Mouse (Mus musculus): Measurements from ENCODE around the gene Cbx8.

The Cbx8 gene

DNA sequence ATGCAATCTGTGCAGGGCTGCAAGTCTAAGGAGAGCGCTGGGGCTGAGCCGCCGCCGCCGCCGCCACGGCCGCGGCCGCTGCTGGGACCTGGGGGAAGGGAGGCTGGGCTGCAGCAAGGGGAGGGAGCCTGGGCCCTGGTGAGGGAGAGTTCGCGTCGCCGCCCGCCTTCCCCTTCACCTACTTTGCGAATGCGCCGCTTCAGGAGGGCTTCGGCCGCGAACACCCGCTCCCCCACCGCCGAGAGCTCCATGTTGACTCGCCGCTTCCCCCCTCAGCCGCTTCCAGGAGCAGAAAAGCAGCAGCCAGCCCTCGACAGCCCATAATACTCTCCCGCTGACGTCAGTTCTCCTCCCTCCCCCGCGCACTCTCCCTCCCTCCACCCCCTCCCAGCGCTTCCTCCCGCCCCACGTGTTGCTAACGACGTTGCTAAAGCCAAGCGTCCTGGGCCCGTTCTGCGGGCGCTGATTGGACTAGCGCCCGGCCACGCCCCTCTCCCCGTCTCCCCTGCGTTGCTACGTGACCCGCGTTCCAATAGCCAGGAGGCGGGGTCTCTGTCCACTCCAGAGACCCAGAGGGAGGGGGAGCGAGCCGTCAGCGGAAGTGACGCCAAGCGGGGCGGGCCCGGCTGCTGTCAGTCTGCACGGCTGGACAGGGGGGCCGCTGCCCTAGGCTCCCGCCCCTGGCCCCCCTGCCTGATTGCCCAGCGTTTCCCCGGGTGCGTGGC is at the start of gene Cbx8:
TSS of gene Cbx8 (minus strand) at position 370 of the 725 bp plus-strand sequence.
- DNase-seq (ENCODE audit: low spot score), result peak; percentile 91

DNA sequence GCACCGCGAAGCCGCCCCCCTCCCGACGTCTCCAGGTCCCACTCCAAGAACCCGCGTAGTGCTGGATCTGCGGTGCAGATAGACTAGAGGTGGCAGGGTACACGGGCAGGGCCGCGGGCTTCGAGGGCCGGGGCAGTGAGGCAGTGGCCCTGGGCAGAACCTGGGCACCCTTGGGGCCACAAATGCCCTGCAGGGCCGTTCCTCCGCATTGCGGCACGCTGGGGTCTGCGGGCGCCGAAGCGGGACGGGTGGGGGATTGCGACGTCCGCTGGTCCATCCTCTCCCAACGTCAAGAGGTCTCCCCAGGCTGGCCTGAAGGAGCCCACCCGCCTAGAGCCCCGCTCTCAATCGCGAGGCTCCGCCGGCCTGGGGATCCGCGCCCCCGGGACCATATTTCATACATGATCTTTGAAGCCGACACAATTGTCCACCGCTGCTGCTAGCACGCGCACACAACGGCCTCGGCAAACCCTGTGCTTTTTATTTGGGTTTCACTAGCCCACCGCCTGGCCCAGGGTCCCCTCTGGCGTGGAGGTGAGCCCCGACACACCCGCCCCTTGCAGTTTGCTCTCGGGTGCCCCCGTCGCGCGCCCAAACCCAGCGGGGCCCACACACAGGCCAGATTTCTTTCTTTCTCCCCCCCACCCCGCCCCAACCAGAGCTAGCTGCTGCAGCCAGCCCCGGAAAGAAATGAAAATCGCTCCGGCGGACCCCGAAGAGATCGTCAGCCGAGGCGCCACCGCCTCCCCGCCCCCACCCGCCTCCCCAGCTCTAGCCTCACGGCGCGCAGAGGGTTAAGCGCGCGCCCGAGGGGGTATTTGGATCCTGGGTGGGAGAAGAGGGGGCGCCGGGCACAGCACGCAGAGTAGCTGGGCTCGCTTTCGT is 49.5 kb upstream of the Cbx8 start:
- DNase-seq (ENCODE audit: low spot score), result no peak

DNA sequence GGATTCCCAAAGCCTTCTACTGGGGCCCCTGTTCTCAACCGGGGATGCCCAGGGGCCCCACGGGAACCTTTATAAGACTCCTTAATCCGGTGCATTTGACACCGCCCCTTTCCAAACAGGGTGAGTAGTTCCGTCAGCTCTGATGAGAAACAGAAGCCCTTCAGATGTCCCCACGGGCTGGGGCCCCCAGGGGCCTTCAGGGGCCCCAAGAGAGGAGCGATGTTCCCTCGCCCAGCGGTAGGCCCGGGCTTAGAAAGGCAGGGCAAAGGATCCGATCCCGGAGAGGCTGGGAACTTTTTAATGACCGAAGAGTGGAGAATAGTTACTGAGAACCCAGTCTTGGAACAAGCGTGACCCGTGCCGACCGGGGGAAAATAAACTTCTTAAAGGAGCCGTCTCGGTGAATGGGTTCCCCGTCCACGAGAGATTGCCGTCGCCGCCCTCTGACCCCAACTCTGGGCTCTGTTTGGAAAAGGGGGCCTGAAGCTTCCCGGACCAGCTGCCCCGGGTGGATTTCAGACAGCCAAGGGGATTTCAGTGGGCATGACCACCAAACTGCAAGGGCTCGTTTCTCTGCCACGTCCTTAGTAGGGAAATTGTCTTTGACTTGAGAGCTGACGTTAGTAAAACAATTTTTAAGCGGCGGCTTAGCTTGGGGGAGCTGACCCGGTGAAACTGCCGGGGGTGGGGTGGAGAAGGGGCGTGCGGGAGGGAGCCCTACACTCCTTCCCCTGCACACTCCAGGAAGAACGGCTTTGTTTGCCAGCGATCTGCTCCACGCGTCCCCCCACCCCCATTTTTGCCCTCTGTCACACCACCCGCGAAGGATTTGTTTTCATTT is 48.7 kb upstream of the Cbx8 start:
- DNase-seq (ENCODE audit: low spot score), result no peak

DNA sequence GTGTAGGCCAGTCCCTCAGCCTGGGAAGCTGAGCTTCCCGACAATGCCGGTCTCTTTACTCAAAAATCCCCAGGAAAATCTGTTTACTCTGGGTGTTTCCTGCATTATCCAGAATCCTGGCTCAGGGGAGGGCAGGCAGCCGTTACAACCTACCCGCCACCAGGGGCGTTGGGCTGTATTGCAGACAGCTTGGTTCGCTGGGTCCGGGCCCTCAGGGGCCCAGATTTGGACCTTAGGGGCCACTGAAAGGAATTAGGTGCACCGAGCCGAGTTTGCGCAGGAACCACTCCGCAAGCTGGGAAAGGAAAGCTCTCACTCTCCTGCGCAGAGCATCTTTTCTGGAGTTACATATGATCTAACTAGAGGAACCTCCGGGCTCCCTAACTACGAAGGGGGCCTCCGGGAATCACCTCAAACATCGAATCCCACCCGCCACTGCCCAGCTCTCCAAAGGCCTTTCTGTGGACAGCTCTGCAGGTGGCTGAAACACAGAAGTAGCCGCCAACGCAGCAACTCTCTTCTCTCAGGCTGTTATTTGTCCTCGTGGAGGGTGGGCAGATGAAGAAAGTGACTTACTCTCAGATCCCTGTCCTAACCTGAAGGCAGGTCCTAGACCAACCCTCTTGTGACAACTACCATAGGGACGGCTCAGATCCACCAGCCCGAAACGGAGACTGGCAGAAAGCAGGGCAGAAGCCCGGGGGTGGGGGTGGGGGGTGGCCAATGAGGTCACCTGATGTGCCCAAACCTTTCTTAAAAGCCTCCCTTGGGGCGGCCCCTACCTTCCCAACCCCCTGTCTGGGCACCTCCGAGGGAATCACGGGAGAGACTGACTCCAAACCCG is 47.8 kb upstream of the Cbx8 start:
- no peak for DNase-seq (ENCODE audit: low spot score)

DNA sequence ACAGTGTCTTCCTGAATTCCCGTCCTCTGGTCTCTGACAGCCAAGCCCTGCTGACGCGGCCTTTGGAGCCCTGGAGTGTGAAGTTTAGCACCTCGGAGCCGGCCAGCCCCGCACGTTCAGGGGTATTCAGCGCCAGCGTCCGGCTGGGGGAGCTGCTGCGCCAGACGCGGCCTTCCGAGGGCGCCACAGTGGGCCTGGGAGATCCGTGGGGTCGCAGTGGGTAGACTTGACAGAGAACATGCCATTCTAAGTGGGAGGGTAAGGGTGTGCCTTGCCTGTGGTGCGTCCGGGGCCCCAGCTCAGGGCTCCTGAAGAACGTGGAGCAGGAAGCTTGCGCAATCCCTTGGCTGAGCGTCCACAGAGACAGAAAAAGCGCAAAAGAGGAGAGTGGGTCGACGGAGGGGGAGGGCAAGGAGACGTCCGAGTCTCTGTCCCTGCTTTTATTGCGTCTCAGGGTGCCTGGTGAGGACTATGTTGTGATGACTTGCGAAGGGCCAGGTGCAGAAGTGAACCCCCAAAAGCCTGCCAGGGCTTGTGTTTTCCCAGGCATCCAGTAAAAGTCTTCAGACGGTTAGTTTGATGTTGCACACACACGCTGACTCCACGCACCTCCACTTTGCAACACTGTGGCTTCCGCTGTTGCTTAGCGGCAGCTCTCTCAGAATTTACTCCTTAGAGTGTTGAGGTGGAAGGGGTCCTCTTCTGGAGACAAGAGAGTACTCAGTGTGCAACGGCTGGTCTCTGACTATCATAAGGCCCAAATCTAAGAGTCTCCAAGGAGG is 46.7 kb upstream of the Cbx8 start:
- no peak for DNase-seq (ENCODE audit: low spot score)

DNA sequence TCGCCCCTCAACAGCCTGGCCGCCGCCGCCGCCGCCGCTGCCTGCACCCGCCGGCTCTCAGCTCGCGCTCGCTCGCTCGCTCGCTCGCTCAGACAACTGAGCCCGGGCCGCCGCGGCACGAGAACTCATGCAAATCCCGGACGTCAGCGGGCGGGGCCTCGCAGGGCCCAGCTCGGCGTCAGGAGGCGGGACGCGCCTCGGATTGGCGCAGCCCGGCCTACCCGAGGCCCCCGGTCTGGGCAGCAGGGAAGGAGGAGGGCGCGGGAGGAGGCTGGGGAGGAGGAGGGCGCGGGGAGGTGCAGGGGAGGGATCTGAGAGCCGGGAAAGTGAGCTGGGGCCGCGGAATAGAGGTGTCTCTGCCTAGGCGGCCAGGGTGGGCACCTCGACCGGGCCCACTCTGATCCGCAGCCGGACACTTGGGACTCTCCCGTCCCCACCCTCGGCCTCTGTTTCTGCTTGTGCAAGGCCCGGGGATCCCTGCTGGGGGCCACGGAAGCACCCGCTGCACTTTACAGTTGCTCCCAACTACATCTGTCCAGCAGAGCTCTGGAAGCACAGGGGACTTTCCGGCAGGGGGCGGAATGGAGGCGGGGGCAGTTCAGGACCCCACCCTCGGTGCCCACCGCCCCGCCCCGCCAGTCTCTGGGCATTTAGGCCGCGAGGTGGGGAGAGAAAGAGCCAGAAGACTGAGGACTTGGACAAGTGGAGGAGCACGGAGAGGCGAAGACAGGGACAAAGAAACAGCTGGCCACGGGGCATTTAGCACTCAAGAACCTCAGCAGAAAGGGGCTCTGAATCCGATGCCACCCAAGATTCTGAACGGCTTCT is 45.6 kb upstream of the Cbx8 start, which contains the start of gene Cbx4:
TSS of gene Cbx4 (minus strand) at position 78 of the 828 bp plus-strand sequence.
- peak; percentile 66 for DNase-seq (ENCODE audit: low spot score)

DNA sequence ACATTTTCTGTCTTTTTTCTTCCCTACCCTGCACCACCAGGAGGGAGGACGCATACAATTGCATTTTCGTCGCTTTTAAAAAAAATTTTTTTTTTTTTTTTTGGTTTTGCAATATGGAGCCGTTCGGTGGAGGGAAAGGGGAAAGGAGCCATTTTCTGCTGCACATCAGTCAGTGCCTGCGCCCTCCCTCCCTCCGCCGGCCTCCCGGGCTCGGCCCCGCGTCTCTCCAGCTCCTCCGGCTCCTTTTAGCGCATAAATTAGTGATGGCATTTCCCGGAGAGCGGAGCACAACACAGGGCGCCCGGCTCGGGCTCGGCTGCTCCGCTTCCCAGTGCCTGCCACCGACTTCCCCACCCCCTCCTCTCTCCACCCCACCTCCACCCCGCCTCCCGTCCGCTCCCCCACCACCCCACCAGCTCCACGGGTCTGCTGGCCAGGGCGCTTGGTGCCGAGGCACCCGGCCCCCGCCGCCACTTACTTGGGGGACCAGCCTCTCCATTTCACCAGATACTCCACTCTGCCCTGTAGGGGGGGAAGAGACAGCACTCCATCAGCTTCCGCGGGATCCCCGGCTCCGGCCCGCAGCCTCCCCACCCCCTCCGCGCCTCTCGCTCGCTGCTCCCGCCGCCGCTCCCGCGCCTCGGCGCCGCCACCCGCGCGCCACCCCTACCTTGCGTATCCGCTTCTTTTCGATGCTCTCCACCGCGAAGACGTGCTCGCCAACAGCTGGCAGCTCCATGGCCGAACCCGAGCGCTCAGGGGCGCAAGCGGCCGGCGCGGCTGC is 44.7 kb upstream of the Cbx8 start:
- no peak for DNase-seq (ENCODE audit: low spot score)

DNA sequence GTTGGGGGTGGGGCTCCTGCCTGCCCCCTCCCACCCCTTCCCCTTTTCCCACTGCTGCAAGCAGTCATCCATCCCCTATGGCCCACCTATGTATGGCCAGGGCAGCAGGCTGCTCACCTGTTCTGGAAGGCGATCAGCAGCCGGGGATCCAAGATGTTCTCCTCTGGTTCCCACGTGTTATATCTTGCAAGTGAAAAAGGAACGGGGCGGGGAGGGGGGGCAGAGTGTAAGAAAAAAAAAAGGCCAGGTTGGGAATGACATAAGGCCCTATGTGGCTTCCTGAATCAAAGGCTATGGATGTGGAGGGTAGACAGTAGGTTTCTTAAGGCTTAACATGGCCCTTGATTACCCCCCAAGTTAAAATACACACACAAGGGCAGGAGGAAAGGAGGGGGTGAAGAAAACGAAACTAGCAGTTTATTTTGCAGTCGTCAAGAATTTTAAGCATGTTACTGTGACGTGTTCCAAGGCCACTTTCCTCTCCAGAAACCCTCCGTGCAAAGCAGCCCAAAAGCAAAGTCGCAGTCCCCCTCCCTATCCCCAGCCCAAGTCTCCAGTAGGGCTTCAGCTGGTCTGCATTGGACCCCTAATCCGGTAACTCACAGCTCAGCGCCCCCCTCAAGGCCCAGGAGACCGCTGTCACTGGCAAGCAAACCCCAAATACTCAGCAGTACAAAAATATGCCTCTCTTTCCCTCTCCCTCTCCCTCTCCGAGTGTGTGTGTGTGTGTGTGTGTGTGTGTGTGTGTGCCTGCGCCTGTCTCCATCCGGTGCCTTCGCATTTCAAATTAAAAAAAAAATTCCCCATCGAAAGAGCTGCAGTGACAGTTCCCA is 43.9 kb upstream of the Cbx8 start:
- DNase-seq (ENCODE audit: low spot score), result no peak

DNA sequence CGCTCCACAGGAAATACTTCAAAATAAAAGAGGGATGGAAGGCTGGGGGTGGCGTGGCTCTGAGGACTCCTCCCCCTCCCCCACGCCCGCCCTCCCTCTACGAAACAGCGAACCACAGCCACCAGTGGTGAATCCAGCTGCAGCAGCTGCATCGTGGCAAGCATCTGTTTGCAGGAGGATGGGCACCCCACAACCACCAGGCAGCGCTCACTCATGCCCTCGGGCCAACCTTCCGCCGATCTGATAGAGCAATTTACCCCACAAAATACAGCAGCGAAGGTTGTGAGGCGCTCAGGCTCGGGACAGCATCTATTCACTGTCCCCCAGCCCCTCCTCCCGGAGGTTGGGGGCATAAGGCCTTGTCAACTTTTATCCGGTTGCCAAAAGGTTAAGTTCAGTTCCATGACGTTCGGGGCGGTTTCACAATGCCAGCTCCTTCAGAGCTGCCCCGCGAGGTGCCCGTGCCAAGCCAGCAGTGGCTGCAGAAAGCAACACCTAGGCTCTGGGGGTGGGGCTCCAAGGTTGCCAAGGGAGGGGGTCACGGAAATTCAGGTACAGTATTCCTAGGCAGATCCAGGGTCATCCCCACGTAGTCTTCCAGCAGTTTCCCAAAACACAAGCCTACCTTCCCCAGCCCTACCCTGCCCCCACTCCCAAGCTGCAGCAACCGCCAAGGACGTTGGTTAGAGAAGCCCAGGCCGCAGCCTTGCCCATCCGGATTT is 43.1 kb upstream of the Cbx8 start:
- DNase-seq (ENCODE audit: low spot score), result no peak

DNA sequence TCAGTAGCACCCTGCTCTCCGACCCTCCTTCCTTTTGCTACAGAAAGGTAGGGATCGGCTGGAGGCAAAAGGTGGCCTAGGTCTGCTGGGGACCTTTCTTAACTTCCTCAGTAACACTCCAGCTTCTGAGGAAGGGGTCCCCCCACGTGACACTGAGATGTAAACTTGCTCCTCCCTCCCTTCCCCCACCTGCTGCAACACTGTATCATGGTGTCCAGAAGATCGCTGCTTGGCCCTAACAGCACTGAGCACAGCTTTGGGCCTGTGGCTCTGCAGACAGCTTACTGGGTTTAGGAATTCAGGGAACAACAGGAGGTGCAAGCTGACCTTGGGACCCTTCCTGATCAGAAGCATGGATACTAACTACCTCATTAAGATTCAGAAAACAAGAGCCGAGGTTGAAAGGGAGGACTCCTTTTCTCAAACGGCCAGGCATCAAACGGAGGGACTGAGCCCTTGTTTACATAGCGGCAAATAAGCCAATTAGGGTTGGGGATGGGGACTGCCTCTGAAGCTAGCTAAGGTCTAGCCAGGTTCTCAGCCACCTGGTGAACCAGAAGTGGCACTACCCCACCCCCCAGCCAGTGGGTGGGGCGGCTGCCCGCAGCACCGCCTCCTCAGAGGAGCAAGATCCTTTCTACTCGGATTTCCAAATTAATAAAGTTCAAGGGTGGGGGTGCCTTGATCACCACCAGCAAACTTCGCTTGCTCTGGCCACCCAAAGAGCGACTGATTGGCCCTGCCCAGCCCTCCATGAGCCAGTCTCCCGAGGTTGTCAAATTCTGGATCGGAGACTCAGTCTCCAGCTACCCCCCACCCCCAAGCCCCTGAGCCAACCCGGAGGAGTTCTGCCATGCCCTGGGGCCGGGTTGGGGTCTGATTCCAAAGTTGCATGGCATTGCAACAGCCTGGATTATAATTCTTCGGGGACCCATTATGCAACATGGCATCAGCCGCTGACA is 42.1 kb upstream of the Cbx8 start:
- no peak for DNase-seq (ENCODE audit: low spot score)

DNA sequence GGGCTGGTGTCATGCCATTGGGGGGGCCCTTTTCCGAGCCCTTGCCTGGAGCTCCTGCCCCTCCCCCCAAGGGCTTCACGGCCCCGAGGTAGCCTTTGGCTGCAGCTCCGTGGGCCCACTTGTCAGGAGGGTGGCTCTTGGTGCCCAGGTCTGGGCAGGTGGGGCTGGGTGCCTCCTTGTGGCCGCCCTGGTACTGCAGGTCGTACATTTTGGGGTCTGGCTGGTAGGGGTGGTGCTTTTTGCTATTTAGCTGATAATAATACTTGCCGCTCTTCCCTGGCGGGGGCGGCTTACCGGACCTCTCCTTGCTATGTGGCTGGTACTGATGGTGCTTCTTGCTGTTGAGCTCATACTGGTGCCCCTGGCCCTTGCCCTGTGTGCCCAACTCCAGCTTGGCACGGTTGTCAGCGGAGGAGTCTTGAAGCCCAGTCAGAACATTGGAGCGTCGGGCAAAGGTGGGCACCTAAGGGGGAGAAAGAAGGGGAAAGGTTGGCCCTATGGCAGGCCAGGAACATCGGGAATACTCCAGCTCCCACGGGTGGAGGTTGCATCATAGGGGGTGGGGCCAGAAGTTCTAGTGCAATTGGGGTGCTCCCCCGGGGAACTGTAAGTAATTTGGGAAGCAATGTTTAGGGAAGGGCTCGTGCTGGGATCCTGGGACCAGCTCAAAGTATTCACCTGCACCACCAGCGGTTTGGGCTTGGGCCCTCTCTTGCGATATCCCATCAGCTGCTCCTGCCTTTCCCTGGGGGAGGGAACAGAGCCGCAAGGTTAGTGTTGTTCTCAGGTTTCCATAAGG is 41.3 kb upstream of the Cbx8 start:
- DNase-seq (ENCODE audit: low spot score), result no peak

DNA sequence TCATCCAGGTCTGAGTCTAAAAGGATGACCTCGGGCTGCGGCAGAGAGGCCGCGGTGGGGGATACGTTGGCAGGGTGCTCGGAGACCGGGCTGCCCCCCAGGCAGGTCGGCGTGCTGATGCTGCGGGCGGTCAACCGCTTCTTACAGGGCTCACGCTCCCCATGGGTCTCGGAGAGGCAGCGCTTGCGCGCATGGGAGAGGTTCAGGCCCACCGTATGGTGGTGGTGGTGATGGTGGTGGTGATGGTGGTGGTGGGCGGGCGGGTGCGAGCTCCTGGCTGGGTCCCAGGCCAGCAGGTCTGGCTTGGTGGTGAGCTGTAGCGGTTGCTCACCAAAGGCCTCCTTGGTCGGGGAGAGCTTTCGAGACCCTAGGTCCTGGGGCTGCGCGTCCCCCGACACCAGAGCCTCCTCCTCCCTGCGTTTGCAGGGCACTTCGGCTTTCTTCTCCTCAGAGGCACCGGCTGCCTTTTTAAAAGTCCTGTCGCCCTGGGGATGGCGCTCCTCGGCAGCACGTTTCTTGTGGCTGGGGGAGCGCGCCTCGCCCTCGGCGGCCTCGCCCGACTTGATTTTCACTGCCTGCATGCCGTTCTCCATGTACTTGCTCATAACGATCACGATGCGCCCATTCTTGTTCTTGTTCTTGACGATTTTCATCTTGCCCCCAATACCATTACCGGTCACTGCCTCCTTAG is 40.5 kb upstream of the Cbx8 start:
- no peak for DNase-seq (ENCODE audit: low spot score)

DNA sequence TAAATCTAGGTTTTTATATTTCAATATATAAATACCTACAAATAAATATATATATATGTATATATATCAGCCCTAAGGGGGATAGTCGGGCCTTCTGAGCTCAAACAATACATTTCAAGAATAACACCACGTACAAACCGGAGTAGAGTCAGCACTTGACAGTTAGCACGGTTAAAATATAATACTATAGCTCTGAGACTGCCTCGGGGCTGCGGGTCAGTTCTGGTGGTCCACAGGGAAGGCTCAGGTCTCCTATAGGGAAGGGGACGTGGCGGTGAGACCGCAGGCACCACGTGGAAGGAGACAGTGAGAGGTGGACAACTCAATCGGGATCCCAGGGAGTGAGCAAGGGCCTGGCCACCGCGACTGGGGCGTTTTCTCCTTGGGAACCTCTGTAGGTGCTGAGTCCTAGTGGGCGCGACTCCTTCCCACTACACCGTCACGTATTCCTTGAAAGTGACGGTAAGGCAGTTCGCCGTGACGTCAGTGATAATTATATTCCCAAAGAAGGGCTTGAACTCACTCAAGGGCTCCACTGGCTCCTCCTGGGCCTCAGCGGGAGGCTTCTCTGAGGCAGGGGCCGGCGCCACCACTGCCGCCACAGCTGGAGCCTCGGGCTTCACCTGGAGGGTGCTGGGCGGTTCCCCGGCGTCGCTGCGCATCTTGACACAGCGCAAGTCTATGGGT is 39.8 kb upstream of the Cbx8 start:
- no peak for DNase-seq (ENCODE audit: low spot score)

DNA sequence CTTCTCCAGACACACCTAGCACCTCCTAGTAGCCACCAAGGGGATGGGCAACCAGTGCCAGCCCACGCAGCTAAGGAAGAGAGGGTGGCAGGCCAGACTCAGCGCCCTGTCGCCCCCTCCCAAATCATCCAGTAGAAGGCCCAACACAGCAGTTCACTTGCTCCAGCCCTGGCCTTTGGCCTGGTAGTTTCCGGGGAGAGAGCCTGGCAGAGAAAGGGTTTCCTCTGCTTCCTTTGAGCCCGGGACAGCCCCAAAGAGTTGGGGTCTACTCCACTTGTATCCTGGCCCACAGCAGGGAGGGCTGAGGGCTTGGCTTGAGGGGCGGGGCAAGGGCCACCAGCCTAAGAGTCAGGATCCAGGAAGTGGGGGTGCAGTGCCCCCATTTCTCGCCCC is 38.7 kb upstream of the Cbx8 start:
- no peak for DNase-seq (ENCODE audit: low spot score)
